Mouse (Mus musculus): ENCODE data around the gene Gm45062. TPM values are rescaled to one million over a fixed set of nuclear protein-coding genes. Genes with fewer than 3 reads are reported as not detected.

Gm45062 gene
- 3.1 and 5.5 TPM in 2 replicates for polyA plus RNA-seq (2014; fragmentation: Nextera tagmentation; extraction: Ambion mirVana)

DNA sequence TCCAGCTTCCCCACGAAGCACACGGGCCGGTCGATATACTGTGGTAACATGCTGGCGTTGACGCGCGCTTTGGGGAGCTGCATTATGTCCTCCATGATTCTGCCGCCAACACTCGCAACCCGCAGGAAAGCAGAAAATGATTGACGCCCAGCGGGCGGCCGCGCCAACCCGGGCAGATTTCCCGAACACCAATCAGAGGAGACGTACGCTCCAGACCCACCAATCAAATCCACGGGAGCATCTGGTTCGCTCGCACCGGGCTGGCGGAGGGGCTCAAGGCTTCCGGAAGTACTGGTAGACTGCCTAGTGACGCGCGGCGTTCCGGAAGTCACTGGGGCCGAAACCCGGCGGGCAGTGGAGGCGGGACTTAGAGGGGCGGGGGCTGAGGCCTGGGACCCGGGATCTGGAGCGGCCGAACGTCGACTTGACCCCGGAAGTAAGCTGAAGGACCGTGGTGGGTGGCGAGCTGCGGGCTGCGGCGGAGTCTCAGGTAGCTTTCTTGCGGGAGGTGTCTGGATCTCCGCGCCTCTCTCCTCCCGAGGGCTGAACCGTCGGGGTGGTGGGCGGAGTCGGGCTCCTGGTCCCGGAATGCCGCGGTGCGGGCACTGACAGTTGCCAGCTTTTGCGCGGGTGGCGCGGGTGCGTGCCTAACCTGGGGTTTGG lies at the start of gene Gm45062, which contains the start of the genes Rpa3 and Umad1:
Gene Gm45062 (plus strand): TSS at position 447 of the 663 bp plus-strand sequence.
Gene Rpa3 (minus strand): TSS at position 170 of the 663 bp plus-strand sequence.
Gene Umad1 (plus strand): TSS at position 285 of the 663 bp plus-strand sequence.
- Histone ChIP-seq H3K27ac (ENCODE audit: low read depth, low read length) (peak within 1 kb of the TSS; percentile 53; the same call in 1 of the 2 replicates), H3K4me2 (replicated peaks; ENCODE audit: low read depth, low read length) (peak within 1 kb of the TSS; percentile 87), H3K9ac (ENCODE audit: low read depth, low read length) (peak within 1 kb of the TSS; percentile 78), H3K9me3 (ENCODE audit: control insufficient read depth, low read length) (no peaks in the 10 kb centered on the region), H3K36me3 (ENCODE audit: control insufficient read depth, insufficient read depth, low read length) (peaks cover 9% of the 10 kb centered on the region; the same call in 1 of the 2 replicates), H3K27me3 (ENCODE audit: control insufficient read depth, insufficient read depth, low read length) (no peaks in the 10 kb centered on the region), H3K4me1 (ENCODE audit: control insufficient read depth, insufficient read depth, low read length) (0 out of 2 replicates have a peak, but pooled peaks cover 2% of the 10 kb centered on the region), H3K4me3 (ENCODE audit: low read length) (peak within 1 kb of the TSS; percentile 86)
- under 1% methylated on average over 64 of the region's 64 CpGs for WGBS
- peak; percentile 100 for ATAC-seq (ENCODE audit: low FRiP score, low TSS enrichment)

GRCm38 (mm10) chr6:8209866-8210186 lies 49.4 kb upstream of the Gm45062 start:
- Histone ChIP-seq H3K4me2 (replicated peaks; ENCODE audit: low read depth, low read length) (peak overlapping the region; percentile 54), H3K36me3 (ENCODE audit: control insufficient read depth, insufficient read depth, low read length) (peaks cover 8% of the 10 kb centered on the region; the same call in 1 of the 2 replicates), H3K9ac (ENCODE audit: low read depth, low read length) (peak overlapping the region; percentile 90), H3K4me1 (ENCODE audit: control insufficient read depth, insufficient read depth, low read length) (peaks cover 8% of the 10 kb centered on the region; the same call in 1 of the 2 replicates), H3K27me3 (ENCODE audit: control insufficient read depth, insufficient read depth, low read length) (no peaks in the 10 kb centered on the region), H3K9me3 (ENCODE audit: control insufficient read depth, low read length) (no peaks in the 10 kb centered on the region), H3K27ac (ENCODE audit: low read depth, low read length) (peak overlapping the region; percentile 95), H3K4me3 (ENCODE audit: low read length) (peak overlapping the region; percentile 76)
- no peak for ATAC-seq (ENCODE audit: low FRiP score, low TSS enrichment)
- WGBS, result 10% methylated on average over 10 of the region's 10 CpGs

GRCm38 (mm10) chr6:8210661-8211060 lies 48.6 kb upstream of the Gm45062 start:
- WGBS, result 95% methylated on average over 3 of the region's 3 CpGs
- no peak overlapping the region for H3K4me3 ChIP-seq (ENCODE audit: low read length)
- no peak overlapping the region for H3K27ac ChIP-seq (ENCODE audit: low read depth, low read length)

DNA sequence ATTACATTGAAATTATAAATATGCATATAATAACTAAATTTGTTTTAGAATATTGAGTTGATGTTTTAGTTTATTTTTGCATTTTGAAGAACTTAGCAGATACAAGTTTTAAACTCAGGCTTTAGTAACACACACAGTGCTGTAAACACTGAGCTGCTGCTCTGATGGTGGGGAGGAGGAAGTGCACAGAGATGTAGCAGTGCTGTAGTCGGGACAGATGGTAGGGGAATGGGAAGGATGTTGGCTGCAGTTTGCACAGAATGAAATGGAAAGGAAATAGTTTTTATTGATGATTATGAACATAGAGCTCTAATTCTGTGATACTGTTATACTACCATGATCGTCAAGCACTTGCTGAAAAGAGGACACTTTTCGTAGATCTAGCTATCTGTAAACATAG lies 32.2 kb upstream of the Gm45062 start:
- Histone ChIP-seq H3K27me3 (ENCODE audit: control insufficient read depth, insufficient read depth, low read length) (no peaks in the 10 kb centered on the region), H3K4me3 (ENCODE audit: low read length) (no peak overlapping the region), H3K4me2 (replicated peaks; ENCODE audit: low read depth, low read length) (no peak overlapping the region), H3K9me3 (ENCODE audit: control insufficient read depth, low read length) (no peaks in the 10 kb centered on the region), H3K36me3 (ENCODE audit: control insufficient read depth, insufficient read depth, low read length) (peaks cover 21% of the 10 kb centered on the region; the same call in 1 of the 2 replicates), H3K4me1 (ENCODE audit: control insufficient read depth, insufficient read depth, low read length) (no peaks in the 10 kb centered on the region), H3K27ac (ENCODE audit: low read depth, low read length) (no peak overlapping the region), H3K9ac (ENCODE audit: low read depth, low read length) (no peak overlapping the region)
- ATAC-seq (ENCODE audit: low FRiP score, low TSS enrichment), result no peak
- WGBS, result 87% methylated on average over 3 of the region's 3 CpGs

More at GRCm38 (mm10) chr6:8210661-8211060, 48.6 kb upstream of the Gm45062 start:
- Histone ChIP-seq H3K36me3 (ENCODE audit: control insufficient read depth, insufficient read depth, low read length) (peaks cover 16% of the 10 kb centered on the region), H3K4me1 (ENCODE audit: control insufficient read depth, insufficient read depth, low read length) (peaks cover 8% of the 10 kb centered on the region; the same call in 1 of the 2 replicates), H3K4me2 (replicated peaks; ENCODE audit: low read depth, low read length) (peak overlapping the region; percentile 54; the same call in 1 of the 2 replicates), H3K9me3 (ENCODE audit: control insufficient read depth, low read length) (no peaks in the 10 kb centered on the region), H3K9ac (ENCODE audit: low read depth, low read length) (no peak overlapping the region), H3K27me3 (ENCODE audit: control insufficient read depth, insufficient read depth, low read length) (no peaks in the 10 kb centered on the region)
- no peak for ATAC-seq (ENCODE audit: low FRiP score, low TSS enrichment)

DNA sequence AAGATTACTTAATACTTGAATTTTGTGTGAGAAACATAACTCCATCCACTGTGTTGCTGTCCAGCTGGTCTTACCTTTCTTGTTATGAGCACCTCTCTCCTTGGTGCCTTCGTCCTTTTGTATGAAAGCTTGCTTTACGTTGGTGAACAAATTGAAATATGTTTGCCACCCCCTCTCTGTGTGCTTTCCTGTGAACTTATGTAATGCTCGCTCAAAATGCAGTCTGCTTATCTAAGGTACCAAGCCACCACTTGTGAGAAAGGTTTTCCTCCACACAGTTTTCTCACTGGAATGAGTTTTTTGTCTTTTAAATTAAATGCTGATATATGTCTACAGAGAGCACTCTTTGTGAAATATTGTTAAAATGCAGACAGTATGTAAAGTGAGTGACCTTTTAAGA lies 30.7 kb upstream of the Gm45062 start:
- Histone ChIP-seq H3K9me3 (ENCODE audit: control insufficient read depth, low read length) (no peaks in the 10 kb centered on the region), H3K27me3 (ENCODE audit: control insufficient read depth, insufficient read depth, low read length) (no peaks in the 10 kb centered on the region), H3K9ac (ENCODE audit: low read depth, low read length) (no peak overlapping the region), H3K4me3 (ENCODE audit: low read length) (no peak overlapping the region), H3K4me2 (replicated peaks; ENCODE audit: low read depth, low read length) (no peak overlapping the region), H3K36me3 (ENCODE audit: control insufficient read depth, insufficient read depth, low read length) (peaks cover 29% of the 10 kb centered on the region; the same call in 1 of the 2 replicates), H3K4me1 (ENCODE audit: control insufficient read depth, insufficient read depth, low read length) (no peaks in the 10 kb centered on the region), H3K27ac (ENCODE audit: low read depth, low read length) (no peak overlapping the region)
- no peak for ATAC-seq (ENCODE audit: low FRiP score, low TSS enrichment)
- WGBS, result 94% methylated on average over 3 of the region's 3 CpGs

- peak overlapping the region; percentile 78 for H3K9ac ChIP-seq (ENCODE audit: low read depth, low read length)
Measured at GRCm38 (mm10) chr6:8258316-8258715, 934 bp upstream of the Gm45062 start.

DNA sequence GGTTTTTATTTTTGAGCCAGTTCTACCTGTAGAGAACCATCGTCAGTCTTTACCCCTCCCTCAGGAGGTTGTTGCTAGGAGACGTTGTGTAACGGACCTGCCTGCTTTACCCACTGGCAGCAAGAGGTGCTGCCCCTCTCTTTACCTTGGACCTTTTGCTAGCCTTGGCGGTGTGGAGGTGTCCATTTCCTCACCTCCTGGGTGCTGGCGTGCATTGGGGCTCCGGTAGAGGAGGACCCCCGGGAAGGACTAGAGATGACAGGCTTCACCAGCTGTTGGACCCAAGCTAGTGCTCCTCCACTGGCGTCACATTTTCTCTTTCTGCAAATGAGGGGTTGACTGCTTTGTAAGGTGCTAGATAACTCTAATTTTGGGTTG lies 406 bp downstream of the Gm45062 start:
- Histone ChIP-seq H3K4me3 (ENCODE audit: low read length) (peak overlapping the region; percentile 86), H3K36me3 (ENCODE audit: control insufficient read depth, insufficient read depth, low read length) (peaks cover 6% of the 10 kb centered on the region; the same call in 1 of the 2 replicates), H3K9me3 (ENCODE audit: control insufficient read depth, low read length) (no peaks in the 10 kb centered on the region), H3K9ac (ENCODE audit: low read depth, low read length) (peak overlapping the region; percentile 69), H3K4me1 (ENCODE audit: control insufficient read depth, insufficient read depth, low read length) (0 out of 2 replicates have a peak, but pooled peaks cover 2% of the 10 kb centered on the region), H3K27me3 (ENCODE audit: control insufficient read depth, insufficient read depth, low read length) (no peaks in the 10 kb centered on the region), H3K4me2 (replicated peaks; ENCODE audit: low read depth, low read length) (peak overlapping the region; percentile 87), H3K27ac (ENCODE audit: low read depth, low read length) (no peak overlapping the region)
- 0% methylated on average over 8 of the region's 8 CpGs for WGBS
- ATAC-seq (ENCODE audit: low FRiP score, low TSS enrichment), result no peak

More at GRCm38 (mm10) chr6:8258316-8258715, 934 bp upstream of the Gm45062 start:
- Histone ChIP-seq H3K4me2 (replicated peaks; ENCODE audit: low read depth, low read length) (peak overlapping the region; percentile 66), H3K27me3 (ENCODE audit: control insufficient read depth, insufficient read depth, low read length) (no peaks in the 10 kb centered on the region), H3K27ac (ENCODE audit: low read depth, low read length) (peak overlapping the region; percentile 53; the same call in 1 of the 2 replicates), H3K9me3 (ENCODE audit: control insufficient read depth, low read length) (no peaks in the 10 kb centered on the region), H3K4me3 (ENCODE audit: low read length) (peak overlapping the region; percentile 86), H3K36me3 (ENCODE audit: control insufficient read depth, insufficient read depth, low read length) (peaks cover 9% of the 10 kb centered on the region; the same call in 1 of the 2 replicates), H3K4me1 (ENCODE audit: control insufficient read depth, insufficient read depth, low read length) (0 out of 2 replicates have a peak, but pooled peaks cover 2% of the 10 kb centered on the region)
- no peak for ATAC-seq (ENCODE audit: low FRiP score, low TSS enrichment)
- WGBS, result 6% methylated on average over 6 of the region's 6 CpGs

GRCm38 (mm10) chr6:8271047-8271446 lies 11.8 kb downstream of the Gm45062 start:
- no peak for ATAC-seq (ENCODE audit: low FRiP score, low TSS enrichment)
- no peak overlapping the region for H3K9ac ChIP-seq (ENCODE audit: low read depth, low read length)
- no peaks in the 10 kb centered on the region for H3K4me1 ChIP-seq (ENCODE audit: control insufficient read depth, insufficient read depth, low read length)
- no peaks in the 10 kb centered on the region for H3K9me3 ChIP-seq (ENCODE audit: control insufficient read depth, low read length)
- H3K4me2 ChIP-seq (replicated peaks; ENCODE audit: low read depth, low read length), result no peak overlapping the region
- H3K27ac ChIP-seq (ENCODE audit: low read depth, low read length), result no peak overlapping the region
- H3K36me3 ChIP-seq (ENCODE audit: control insufficient read depth, insufficient read depth, low read length), result no peaks in the 10 kb centered on the region; the same call in 1 of the 2 replicates
- H3K27me3 ChIP-seq (ENCODE audit: control insufficient read depth, insufficient read depth, low read length), result no peaks in the 10 kb centered on the region
- H3K4me3 ChIP-seq (ENCODE audit: low read length), result no peak overlapping the region
- 90% methylated on average over 3 of the region's 3 CpGs for WGBS
